Mouse (Mus musculus) heart, embryonic 15.5 days (tissue): ENCODE results near the gene Lgals1. TPM values are rescaled to one million over a fixed set of nuclear protein-coding genes. Genes with fewer than 3 reads are reported as not detected.

ENCODE experiments used
- ATAC-seq: fragments of 200-750 bp; cut with Nextera tagmentation; replicated peaks from 2 replicates; pipeline ENCODE4 v1.8.0; 2017; ENCODE audit warnings: low read depth, moderate TSS enrichment; ENCODE audit not compliant: insufficient number of reproducible peaks, insufficient read depth, low FRiP score
- H3K27ac ChIP-seq: fragments of 300-500 bp; sonication (generic); 2 replicates; pipeline ENCODE4 v1.5.1; 2015; ENCODE audit warnings: mild to moderate bottlenecking, inconsistent platforms
- H3K27me3 ChIP-seq: fragments of 300-500 bp; sonication (generic); 2 replicates; pipeline ENCODE4 v1.6.1; 2015; ENCODE audit warnings: inconsistent platforms
- H3K36me3 ChIP-seq: fragments of 300-500 bp; sonication (generic); 2 replicates; pipeline ENCODE4 v1.6.1; 2015; ENCODE audit warnings: mild to moderate bottlenecking, inconsistent platforms
- H3K4me1 ChIP-seq: fragments of 300-500 bp; sonication (generic); replicated peaks from 2 replicates; pipeline ENCODE4 v1.6.1; 2015; ENCODE audit warnings: inconsistent platforms
- H3K4me2 ChIP-seq: fragments of 300-500 bp; sonication (generic); 2 replicates; pipeline ENCODE4 v1.6.1; 2015; ENCODE audit warnings: inconsistent platforms, mild to moderate bottlenecking, moderate library complexity
- H3K4me3 ChIP-seq: fragments of 300-500 bp; sonication (generic); 2 replicates; pipeline ENCODE4 v1.5.1; 2015; ENCODE audit warnings: mild to moderate bottlenecking, inconsistent platforms
- H3K9ac ChIP-seq: fragments of 300-500 bp; sonication (generic); 2 replicates; pipeline ENCODE4 v1.6.1; 2015; ENCODE audit warnings: mild to moderate bottlenecking, inconsistent platforms
- H3K9me3 ChIP-seq: fragments of 300-500 bp; sonication (generic); replicated peaks from 2 replicates; pipeline ENCODE4 v1.6.1; 2016; ENCODE audit warnings: inconsistent platforms
- WGBS: fragments of 180-500 bp; shearing (Covaris S2); methylation state at CpG from one replicate; pipeline ENCODE4 v1.1.7; 2015; ENCODE audit warnings: mixed read lengths; 5-methylcytosine and 5-hydroxymethylcytosine counted together
- polyA plus RNA-seq: library from polyadenylated mRNA; unstranded; fragments of >200 nt; fragmentation: Nextera tagmentation; extraction: Ambion mirVana; gene quantifications from 2 replicates; pipeline ENCODE4 v1.2.1, GENCODE M21; 2015

Lgals1 gene
- polyA plus RNA-seq, 1 experiment from 2014 or later: 862 TPM

GRCm38 (mm10) chr15:78927021-78927787, 679 bp downstream of the Lgals1 start:
- ATAC-seq: no peak
- peaks cover 46% of the 10 kb centered on the region for H3K4me1 ChIP-seq
- H3K36me3 ChIP-seq: peaks cover 9% of the 10 kb centered on the region; the same call in 1 of the 2 replicates
- no peaks in the 10 kb centered on the region for H3K27me3 ChIP-seq
- H3K4me3 ChIP-seq: peak overlapping the region; percentile 57
- H3K9me3 ChIP-seq: no peaks in the 10 kb centered on the region
- peak overlapping the region; percentile 69 for H3K9ac ChIP-seq
- 17% methylated on average over 15 of the region's 15 CpGs for WGBS
- peak overlapping the region; percentile 78 for H3K4me2 ChIP-seq
- peak overlapping the region; percentile 98 for H3K27ac ChIP-seq

- Histone ChIP-seq H3K4me3 (peak overlapping the region; percentile 57), H3K9me3 (no peaks in the 10 kb centered on the region), H3K4me2 (peak overlapping the region; percentile 78), H3K36me3 (peaks cover 9% of the 10 kb centered on the region; the same call in 1 of the 2 replicates), H3K4me1 (peaks cover 46% of the 10 kb centered on the region), H3K27me3 (no peaks in the 10 kb centered on the region), H3K9ac (peak overlapping the region; percentile 69), H3K27ac (peak overlapping the region; percentile 98)
- under 1% methylated on average over 31 of the region's 35 CpGs for WGBS
- peak; percentile 20 for ATAC-seq
Measured at GRCm38 (mm10) chr15:78927788-78928457, 1.4 kb downstream of the Lgals1 start.

- 45% methylated on average over 8 of the region's 8 CpGs for WGBS
- Histone ChIP-seq H3K9ac (no peak overlapping the region), H3K36me3 (peaks cover 9% of the 10 kb centered on the region; the same call in 1 of the 2 replicates), H3K4me3 (peak overlapping the region; percentile 57), H3K4me1 (peaks cover 43% of the 10 kb centered on the region), H3K9me3 (no peaks in the 10 kb centered on the region), H3K27ac (peak overlapping the region; percentile 98), H3K4me2 (peak overlapping the region; percentile 78), H3K27me3 (no peaks in the 10 kb centered on the region)
- no peak for ATAC-seq
Measured at GRCm38 (mm10) chr15:78928539-78928938, 2.0 kb downstream of the Lgals1 start.

- ATAC-seq: no peak
- Histone ChIP-seq H3K4me2 (no peak overlapping the region), H3K27me3 (no peaks in the 10 kb centered on the region), H3K9ac (no peak overlapping the region), H3K9me3 (no peaks in the 10 kb centered on the region), H3K27ac (no peak overlapping the region), H3K36me3 (peaks cover 9% of the 10 kb centered on the region; the same call in 1 of the 2 replicates), H3K4me3 (no peak overlapping the region), H3K4me1 (peaks cover 38% of the 10 kb centered on the region)
- 89% methylated on average over 6 of the region's 6 CpGs for WGBS
Measured at GRCm38 (mm10) chr15:78930192-78930706, 3.7 kb downstream of the Lgals1 start.

GRCm38 (mm10) chr15:78930801-78931426, 4.4 kb downstream of the Lgals1 start:
- Histone ChIP-seq H3K4me2 (no peak overlapping the region), H3K4me1 (peaks cover 37% of the 10 kb centered on the region), H3K27me3 (no peaks in the 10 kb centered on the region), H3K36me3 (peaks cover 9% of the 10 kb centered on the region; the same call in 1 of the 2 replicates), H3K9me3 (no peaks in the 10 kb centered on the region), H3K9ac (no peak overlapping the region), H3K27ac (no peak overlapping the region), H3K4me3 (no peak overlapping the region)
- no peak for ATAC-seq
- 70% methylated on average over 7 of the region's 7 CpGs for WGBS

GRCm38 (mm10) chr15:78931577-78931976, 5.1 kb downstream of the Lgals1 start:
- H3K4me3 ChIP-seq: no peak overlapping the region
- no peak for ATAC-seq
- no peaks in the 10 kb centered on the region for H3K9me3 ChIP-seq
- no peak overlapping the region for H3K9ac ChIP-seq
- H3K27me3 ChIP-seq: no peaks in the 10 kb centered on the region
- no peak overlapping the region for H3K27ac ChIP-seq
- H3K36me3 ChIP-seq: peaks cover 9% of the 10 kb centered on the region; the same call in 1 of the 2 replicates
- 12% methylated on average over 3 of the region's 3 CpGs for WGBS
- peaks cover 37% of the 10 kb centered on the region for H3K4me1 ChIP-seq
- no peak overlapping the region for H3K4me2 ChIP-seq

- Histone ChIP-seq H3K4me3 (peak within 1 kb of the TSS; percentile 68), H3K27ac (peak within 1 kb of the TSS; percentile 77)
- 0% methylated on average over 42 of the region's 42 CpGs for WGBS
Measured at GRCm38 (mm10) chr15:78934784-78935320, 8.3 kb downstream of the Lgals1 start, which contains the start of gene Nol12. Gene Nol12, plus strand, starts transcription at chr15:78934933.

GRCm38 (mm10) chr15:78936403-78936802, 9.9 kb downstream of the Lgals1 start:
- Histone ChIP-seq H3K27me3 (no peaks in the 10 kb centered on the region), H3K9me3 (no peaks in the 10 kb centered on the region), H3K36me3 (peaks cover 40% of the 10 kb centered on the region), H3K9ac (no peak overlapping the region), H3K27ac (no peak overlapping the region), H3K4me3 (no peak overlapping the region), H3K4me1 (peaks cover 13% of the 10 kb centered on the region), H3K4me2 (no peak overlapping the region)
- WGBS: 89% methylated on average over 12 of the region's 12 CpGs
- no peak for ATAC-seq

More at GRCm38 (mm10) chr15:78934784-78935320, 8.3 kb downstream of the Lgals1 start, which contains the start of gene Nol12:
- Histone ChIP-seq H3K4me2 (peak within 1 kb of the TSS; percentile 70), H3K27me3 (no peaks in the 10 kb centered on the region), H3K36me3 (peaks cover 31% of the 10 kb centered on the region), H3K4me1 (peaks cover 17% of the 10 kb centered on the region), H3K9ac (peak within 1 kb of the TSS; percentile 66), H3K9me3 (no peaks in the 10 kb centered on the region)
- peak; percentile 82 for ATAC-seq

GRCm38 (mm10) chr15:78937311-78937710, 10.8 kb downstream of the Lgals1 start:
- Histone ChIP-seq H3K27ac (no peak overlapping the region), H3K4me1 (peaks cover 13% of the 10 kb centered on the region), H3K4me2 (no peak overlapping the region), H3K9ac (no peak overlapping the region), H3K27me3 (no peaks in the 10 kb centered on the region), H3K36me3 (peaks cover 42% of the 10 kb centered on the region), H3K9me3 (no peaks in the 10 kb centered on the region), H3K4me3 (no peak overlapping the region)
- WGBS: 87% methylated on average over 10 of the region's 10 CpGs
- no peak for ATAC-seq

- Histone ChIP-seq H3K4me1 (peaks cover 16% of the 10 kb centered on the region), H3K4me3 (no peak overlapping the region), H3K9ac (no peak overlapping the region), H3K9me3 (no peaks in the 10 kb centered on the region), H3K27me3 (no peaks in the 10 kb centered on the region), H3K4me2 (no peak overlapping the region), H3K36me3 (peaks cover 42% of the 10 kb centered on the region), H3K27ac (no peak overlapping the region)
- no peak for ATAC-seq
- 74% methylated on average over 2 of the region's 2 CpGs for WGBS
Measured at GRCm38 (mm10) chr15:78937963-78938362, 11.4 kb downstream of the Lgals1 start.

- peaks cover 15% of the 10 kb centered on the region for H3K4me1 ChIP-seq
- 89% methylated on average over 13 of the region's 13 CpGs for WGBS
- peaks cover 42% of the 10 kb centered on the region for H3K36me3 ChIP-seq
Measured at GRCm38 (mm10) chr15:78940325-78940724, 13.8 kb downstream of the Lgals1 start.

More at GRCm38 (mm10) chr15:78940325-78940724, 13.8 kb downstream of the Lgals1 start:
- Histone ChIP-seq H3K4me2 (no peak overlapping the region), H3K9ac (no peak overlapping the region), H3K27me3 (no peaks in the 10 kb centered on the region), H3K9me3 (no peaks in the 10 kb centered on the region), H3K4me3 (no peak overlapping the region), H3K27ac (no peak overlapping the region)
- ATAC-seq: no peak
